Mouse (Mus musculus): Measurements from ENCODE around the gene Fndc5.

GRCm38 (mm10) chr4:129142439-129143045 is 5.7 kb downstream of the Fndc5 start:
- TF ChIP-seq GATA1 (IDR thresholded peaks at IDR 0.05; ENCODE audit: borderline replicate concordance, low read length) = no peak
- TF ChIP-seq FLI1 (IDR thresholded peaks at IDR 0.05; ENCODE audit: low read length) = no peak

Measured in megakaryocyte, embryonic 14.5 days (primary cell).